Mouse (Mus musculus) lung, postnatal 0 days (tissue): ENCODE measurements at regions not wholly inside any gene's neighbourhood (a gene's known extent, or its start where the extent isn't known, plus 50 kb on each side); places are given as distances from the start of the nearest gene placed in this dataset.

Experiments
- CTCF ChIP-seq: IDR thresholded peaks from 2 replicates; pipeline ENCODE4 v1.5.1; 2016; ENCODE audit warnings: antibody characterized with exemption, mild to moderate bottlenecking
- EP300 ChIP-seq: IDR thresholded peaks from 2 replicates; pipeline ENCODE4 v1.6.1; 2016; ENCODE audit warnings: antibody characterized with exemption, mild to moderate bottlenecking, control low read depth

DNA sequence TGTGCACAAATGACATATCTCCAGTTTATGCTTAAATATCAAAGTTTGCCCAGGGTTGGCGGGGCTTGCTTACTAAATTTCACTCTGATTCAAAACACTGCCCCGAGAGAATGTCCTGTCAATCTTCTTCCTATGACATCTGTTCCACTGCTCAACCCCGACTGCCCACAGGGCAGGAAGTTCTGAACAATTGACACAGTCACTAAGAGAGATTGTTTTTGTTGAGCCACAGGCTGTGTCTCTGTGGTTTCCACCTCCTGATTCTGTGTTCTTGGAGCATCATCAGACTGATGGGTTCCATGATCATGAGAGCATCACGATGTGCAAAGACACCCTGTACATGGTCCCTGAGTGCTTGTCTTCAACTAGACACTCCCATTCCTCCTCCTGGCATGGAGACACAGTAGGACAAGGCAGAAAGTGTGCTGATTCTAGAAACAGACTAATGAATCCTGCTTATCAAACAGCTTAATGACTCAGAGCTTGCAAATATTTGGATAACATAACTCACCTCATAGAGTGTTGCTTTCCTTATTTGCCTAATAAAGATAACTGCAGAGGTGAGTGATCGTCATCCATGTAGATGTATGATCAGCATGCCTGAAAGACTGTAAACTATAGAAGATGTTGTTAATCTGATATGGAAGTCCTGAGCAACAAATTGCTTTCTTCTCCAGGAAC lies 82.4 kb upstream of the Fggy start:
- no peak for TF ChIP-seq CTCF
- TF ChIP-seq EP300 = peak; percentile 52
